Mouse (Mus musculus) lung, adult 2 months (tissue): Measurements from ENCODE around the gene Nox3. TPM values are rescaled to one million over a fixed set of nuclear protein-coding genes. Genes with fewer than 3 reads are reported as not detected.

ENCODE experiments used
- DNase-seq: peaks from one replicate; pipeline ENCODE4 v3.0.0; 2022
- H3K4me1 ChIP-seq: fragments of 200-500 bp; 2 replicates; pipeline ENCODE4 v1.6.1; 2011; ENCODE audit warnings: low read length; ENCODE audit not compliant: control insufficient read depth, insufficient read depth
- H3K4me3 ChIP-seq: fragments of 200-500 bp; replicated peaks from 2 replicates; pipeline ENCODE3; 2011; ENCODE audit warnings: low read depth, mild to moderate bottlenecking, control low read depth, low read length; ENCODE audit errors: extremely low read depth
- CTCF ChIP-seq: fragments of 200-500 bp; IDR thresholded peaks from 2 replicates; pipeline ENCODE4 v1.5.1; 2011; ENCODE audit warnings: mild to moderate bottlenecking, low read length, control low read depth; ENCODE audit not compliant: insufficient read depth
- POLR2A ChIP-seq: fragments of 200-500 bp; IDR thresholded peaks from 2 replicates; pipeline ENCODE4 v1.6.1; 2011; ENCODE audit warnings: low read depth, mild to moderate bottlenecking, control low read depth, low read length, borderline replicate concordance; ENCODE audit errors: extremely low read depth
- WGBS: fragments of 180-500 bp; shearing (Covaris S2); methylation state at CpG from one replicate; pipeline ENCODE4 v1.1.7; 2018; 5-methylcytosine and 5-hydroxymethylcytosine counted together
- polyA plus RNA-seq: library from polyadenylated mRNA; depleted of rRNA; stranded (reverse); fragments of >200 nt; gene quantifications from 2 replicates; pipeline ENCODE4 v1.2.3, GENCODE M21; 2012; rRNA removed

Nox3 gene
- polyA plus RNA-seq = not detected in 2 replicates

- WGBS = 78% methylated on average over 9 of the region's 9 CpGs
- Histone ChIP-seq H3K4me3 (no peak within 1 kb of the TSS), H3K4me1 (no peaks in the 10 kb centered on the region)
- no peak for TF ChIP-seq POLR2A
- TF ChIP-seq CTCF = no peak
- no peak for DNase-seq
Measured at GRCm38 (mm10) chr17:3696161-3696560, at the start of gene Nox3. Gene Nox3, minus strand, starts transcription at chr17:3696261.

- WGBS = 65% methylated on average over 2 of the region's 2 CpGs
- Histone ChIP-seq H3K4me1 (no peaks in the 10 kb centered on the region), H3K4me3 (no peak overlapping the region)
- TF ChIP-seq POLR2A (no peak), CTCF (no peak)
- no peak for DNase-seq
Measured at GRCm38 (mm10) chr17:3744402-3744801, 48.3 kb upstream of the Nox3 start.

- TF ChIP-seq CTCF (no peak), POLR2A (no peak)
- DNase-seq = no peak
Measured at GRCm38 (mm10) chr17:3736936-3737335, 40.9 kb upstream of the Nox3 start.

GRCm38 (mm10) chr17:3734286-3734685, 38.2 kb upstream of the Nox3 start:
- no peak for DNase-seq
- no peak overlapping the region for H3K4me3 ChIP-seq
- H3K4me1 ChIP-seq = no peaks in the 10 kb centered on the region
- no peak for TF ChIP-seq CTCF
- TF ChIP-seq POLR2A = no peak

More at GRCm38 (mm10) chr17:3736936-3737335, 40.9 kb upstream of the Nox3 start:
- Histone ChIP-seq H3K4me3 (no peak overlapping the region), H3K4me1 (no peaks in the 10 kb centered on the region)
- 56% methylated on average over 2 of the region's 2 CpGs for WGBS

- Histone ChIP-seq H3K4me3 (no peak overlapping the region), H3K4me1 (no peaks in the 10 kb centered on the region)
- no peak for DNase-seq
- WGBS = 96% methylated on average over 1 of the region's 1 CpGs
- TF ChIP-seq POLR2A (no peak), CTCF (no peak)
Measured at GRCm38 (mm10) chr17:3705350-3705930, 9.4 kb upstream of the Nox3 start.

GRCm38 (mm10) chr17:3702320-3702719, 6.3 kb upstream of the Nox3 start:
- no peak overlapping the region for H3K4me3 ChIP-seq
- no peak for DNase-seq
- WGBS = 32% methylated on average over 3 of the region's 3 CpGs
- H3K4me1 ChIP-seq = no peaks in the 10 kb centered on the region
- no peak for TF ChIP-seq POLR2A
- TF ChIP-seq CTCF = no peak

GRCm38 (mm10) chr17:3692817-3693216, 3.2 kb downstream of the Nox3 start:
- H3K4me1 ChIP-seq = no peaks in the 10 kb centered on the region
- WGBS = 66% methylated on average over 8 of the region's 8 CpGs
- TF ChIP-seq CTCF (no peak), POLR2A (no peak)
- no peak overlapping the region for H3K4me3 ChIP-seq
- DNase-seq = no peak

- WGBS = 67% methylated on average over 8 of the region's 8 CpGs
- no peak for DNase-seq
- TF ChIP-seq CTCF = no peak
- no peak for TF ChIP-seq POLR2A
- Histone ChIP-seq H3K4me1 (no peaks in the 10 kb centered on the region), H3K4me3 (no peak overlapping the region)
Measured at GRCm38 (mm10) chr17:3690499-3691258, 5.4 kb downstream of the Nox3 start.

- H3K4me3 ChIP-seq = no peak overlapping the region
- DNase-seq = no peak
- H3K4me1 ChIP-seq = no peaks in the 10 kb centered on the region
- TF ChIP-seq POLR2A (no peak), CTCF (no peak)
- 37% methylated on average over 3 of the region's 3 CpGs for WGBS
Measured at GRCm38 (mm10) chr17:3683662-3684061, 12.4 kb downstream of the Nox3 start.

- no peak for DNase-seq
- no peak overlapping the region for H3K4me3 ChIP-seq
- no peaks in the 10 kb centered on the region for H3K4me1 ChIP-seq
- TF ChIP-seq POLR2A = no peak
- no peak for TF ChIP-seq CTCF
- WGBS = 53% methylated on average over 4 of the region's 4 CpGs
Measured at GRCm38 (mm10) chr17:3669226-3669625, 26.8 kb downstream of the Nox3 start.
